Mouse (Mus musculus): ENCODE measurements around the gene Myh13. TPM values are rescaled to one million over a fixed set of nuclear protein-coding genes. Genes with fewer than 3 reads are reported as not detected.

Myh13 gene
- polyA plus RNA-seq (2016; fragmentation: Nextera tagmentation; extraction: Ambion mirVana) = 0.08 and 0.13 TPM in 2 replicates

DNA sequence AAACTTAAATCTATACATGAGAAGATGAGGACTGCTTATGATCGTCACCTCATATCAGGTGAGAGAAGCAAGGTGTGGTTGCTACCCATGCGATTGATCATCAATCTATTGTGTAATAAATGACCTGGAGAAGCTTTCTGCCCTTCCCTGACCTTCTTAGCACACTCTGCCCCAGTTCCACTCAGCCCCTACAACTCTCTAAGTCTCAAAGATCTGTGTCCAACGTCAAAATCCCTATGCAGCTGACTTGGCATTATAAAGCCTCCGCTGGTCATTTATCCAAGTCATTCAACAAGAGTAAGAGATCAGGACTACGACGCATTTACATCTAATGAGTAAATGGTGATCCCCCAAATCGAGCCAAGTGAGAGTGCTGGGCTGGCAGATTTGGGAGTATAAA lies at the start of gene Myh13:
Gene Myh13 (plus strand): TSS at position 301 of the 400 bp plus-strand sequence.
- Histone ChIP-seq H3K4me2 (no peak within 1 kb of the TSS), H3K36me3 (no peaks in the 10 kb centered on the region), H3K27ac (no peak within 1 kb of the TSS), H3K4me1 (replicated peaks) (0 out of 2 replicates have a peak, but pooled peaks cover under 1% of the 10 kb centered on the region), H3K4me3 (replicated peaks) (no peak within 1 kb of the TSS), H3K9me3 (no peaks in the 10 kb centered on the region), H3K27me3 (no peaks in the 10 kb centered on the region), H3K9ac (replicated peaks) (no peak within 1 kb of the TSS)
- no peak for ATAC-seq (ENCODE audit: insufficient number of reproducible peaks, insufficient read depth, low FRiP score, low TSS enrichment, low read depth)
- WGBS = 85% methylated on average over 7 of the region's 7 CpGs

DNA sequence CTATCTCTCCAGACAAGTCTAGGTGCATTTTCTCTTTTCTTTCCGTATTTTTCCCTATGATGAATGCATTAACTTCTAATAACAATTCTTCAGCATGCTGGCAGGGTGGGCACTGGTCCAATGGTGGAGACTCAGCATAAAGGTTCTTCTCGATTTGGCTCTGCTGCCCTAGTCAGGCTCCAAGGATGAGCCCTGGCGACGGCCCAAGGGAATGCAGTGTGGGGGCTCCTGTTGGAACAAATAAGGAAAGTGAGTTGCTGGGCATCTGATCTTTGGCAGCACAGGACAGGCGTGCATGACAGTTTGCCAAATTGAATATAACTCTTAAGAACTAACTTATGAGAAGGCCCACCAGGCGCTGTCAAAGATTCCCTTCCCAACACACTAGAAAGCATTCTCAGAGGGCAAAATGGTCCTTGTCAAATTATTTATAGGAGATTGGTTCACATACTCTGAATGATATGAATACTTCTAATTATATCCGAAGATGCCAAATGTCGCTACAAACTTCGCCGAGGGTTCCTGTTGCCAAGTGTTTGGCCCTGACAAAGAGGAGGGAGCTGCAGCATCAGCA lies 44.8 kb upstream of the Myh13 start, which contains the start of gene Myh8:
Gene Myh8 (plus strand): TSS at position 524 of the 574 bp plus-strand sequence.
- no peak for ATAC-seq (ENCODE audit: insufficient number of reproducible peaks, insufficient read depth, low FRiP score, low TSS enrichment, low read depth)
- H3K9ac ChIP-seq (replicated peaks) = no peak within 1 kb of the TSS

GRCm38 (mm10) chr11:67293440-67293839 lies 28.0 kb upstream of the Myh13 start:
- H3K4me1 ChIP-seq (replicated peaks) = no peaks in the 10 kb centered on the region
- no peaks in the 10 kb centered on the region for H3K36me3 ChIP-seq
- no peak overlapping the region for H3K9ac ChIP-seq (replicated peaks)
- H3K27ac ChIP-seq = no peak overlapping the region
- no peaks in the 10 kb centered on the region for H3K27me3 ChIP-seq
- 76% methylated on average over 1 of the region's 1 CpGs for WGBS
- no peak overlapping the region for H3K4me2 ChIP-seq
- 0 out of 2 replicates have a peak, but pooled peaks cover 4% of the 10 kb centered on the region for H3K9me3 ChIP-seq
- no peak for ATAC-seq (ENCODE audit: insufficient number of reproducible peaks, insufficient read depth, low FRiP score, low TSS enrichment, low read depth)
- no peak overlapping the region for H3K4me3 ChIP-seq (replicated peaks)

More for the DNA sequence above, 44.8 kb upstream of the Myh13 start, which contains the start of gene Myh8:
- H3K9me3 ChIP-seq = no peaks in the 10 kb centered on the region
- no peak within 1 kb of the TSS for H3K4me3 ChIP-seq (replicated peaks)
- no peak within 1 kb of the TSS for H3K27ac ChIP-seq
- H3K4me2 ChIP-seq = no peak within 1 kb of the TSS
- H3K4me1 ChIP-seq (replicated peaks) = no peaks in the 10 kb centered on the region
- 89% methylated on average over 10 of the region's 10 CpGs for WGBS
- H3K36me3 ChIP-seq = no peaks in the 10 kb centered on the region
- no peaks in the 10 kb centered on the region for H3K27me3 ChIP-seq

- Histone ChIP-seq H3K4me2 (no peak overlapping the region), H3K27me3 (no peaks in the 10 kb centered on the region), H3K9ac (replicated peaks) (no peak overlapping the region), H3K4me3 (replicated peaks) (no peak overlapping the region), H3K36me3 (no peaks in the 10 kb centered on the region), H3K27ac (no peak overlapping the region), H3K4me1 (replicated peaks) (no peaks in the 10 kb centered on the region; the same call in 1 of the 2 replicates), H3K9me3 (no peaks in the 10 kb centered on the region)
- ATAC-seq (ENCODE audit: insufficient number of reproducible peaks, insufficient read depth, low FRiP score, low TSS enrichment, low read depth) = no peak
- WGBS = 36% methylated on average over 15 of the region's 15 CpGs
Measured at GRCm38 (mm10) chr11:67313733-67314452, 7.6 kb upstream of the Myh13 start.

DNA sequence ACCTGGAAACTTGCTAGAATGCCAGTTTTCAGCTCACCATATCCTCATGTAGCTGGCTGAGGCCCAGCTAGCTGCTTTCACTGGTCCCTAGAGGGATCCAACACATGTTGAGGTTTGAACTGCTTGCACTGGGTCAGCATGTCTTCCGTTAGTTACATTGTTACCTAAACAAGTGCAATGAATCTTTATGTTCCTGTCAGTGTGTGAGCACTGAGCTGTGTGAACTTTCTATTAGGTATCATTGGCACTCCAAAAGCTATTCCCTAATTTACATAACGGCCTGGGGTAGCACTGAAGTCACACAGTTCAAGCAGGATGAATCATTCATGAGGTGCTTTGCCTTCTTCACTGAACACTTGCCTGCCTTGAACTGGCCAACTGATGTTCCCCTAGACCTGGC lies 5.1 kb downstream of the Myh13 start:
- no peak overlapping the region for H3K4me2 ChIP-seq
- no peaks in the 10 kb centered on the region for H3K36me3 ChIP-seq
- H3K9me3 ChIP-seq = no peaks in the 10 kb centered on the region
- H3K9ac ChIP-seq (replicated peaks) = no peak overlapping the region
- 60% methylated on average over 2 of the region's 2 CpGs for WGBS
- peaks cover 5% of the 10 kb centered on the region; the same call in 1 of the 2 replicates for H3K4me1 ChIP-seq (replicated peaks)
- no peaks in the 10 kb centered on the region for H3K27me3 ChIP-seq
- H3K4me3 ChIP-seq (replicated peaks) = no peak overlapping the region
- ATAC-seq (ENCODE audit: insufficient number of reproducible peaks, insufficient read depth, low FRiP score, low TSS enrichment, low read depth) = no peak
- H3K27ac ChIP-seq = no peak overlapping the region

GRCm38 (mm10) chr11:67344556-67344955 lies 23.1 kb downstream of the Myh13 start:
- Histone ChIP-seq H3K9ac (replicated peaks) (no peak overlapping the region), H3K4me1 (replicated peaks) (no peaks in the 10 kb centered on the region), H3K9me3 (no peaks in the 10 kb centered on the region), H3K27me3 (peaks cover 4% of the 10 kb centered on the region; the same call in 1 of the 2 replicates), H3K4me2 (no peak overlapping the region), H3K4me3 (replicated peaks) (no peak overlapping the region), H3K36me3 (no peaks in the 10 kb centered on the region), H3K27ac (no peak overlapping the region)
- WGBS = 75% methylated on average over 3 of the region's 3 CpGs
- no peak for ATAC-seq (ENCODE audit: insufficient number of reproducible peaks, insufficient read depth, low FRiP score, low TSS enrichment, low read depth)

GRCm38 (mm10) chr11:67345186-67345855 lies 23.9 kb downstream of the Myh13 start:
- no peaks in the 10 kb centered on the region for H3K36me3 ChIP-seq
- H3K9me3 ChIP-seq = no peaks in the 10 kb centered on the region
- H3K27ac ChIP-seq = no peak overlapping the region
- H3K4me2 ChIP-seq = no peak overlapping the region
- no peak overlapping the region for H3K9ac ChIP-seq (replicated peaks)
- no peak overlapping the region for H3K4me3 ChIP-seq (replicated peaks)
- WGBS = 69% methylated on average over 2 of the region's 2 CpGs
- H3K4me1 ChIP-seq (replicated peaks) = no peaks in the 10 kb centered on the region
- peaks cover 4% of the 10 kb centered on the region; the same call in 1 of the 2 replicates for H3K27me3 ChIP-seq
- no peak for ATAC-seq (ENCODE audit: insufficient number of reproducible peaks, insufficient read depth, low FRiP score, low TSS enrichment, low read depth)

GRCm38 (mm10) chr11:67345856-67346236 lies 24.4 kb downstream of the Myh13 start:
- H3K4me1 ChIP-seq (replicated peaks) = no peaks in the 10 kb centered on the region
- peaks cover 4% of the 10 kb centered on the region; the same call in 1 of the 2 replicates for H3K27me3 ChIP-seq
- no peak for ATAC-seq (ENCODE audit: insufficient number of reproducible peaks, insufficient read depth, low FRiP score, low TSS enrichment, low read depth)
- no peaks in the 10 kb centered on the region for H3K36me3 ChIP-seq
- H3K27ac ChIP-seq = no peak overlapping the region
- H3K4me3 ChIP-seq (replicated peaks) = no peak overlapping the region
- no peaks in the 10 kb centered on the region for H3K9me3 ChIP-seq
- no peak overlapping the region for H3K9ac ChIP-seq (replicated peaks)
- H3K4me2 ChIP-seq = no peak overlapping the region

DNA sequence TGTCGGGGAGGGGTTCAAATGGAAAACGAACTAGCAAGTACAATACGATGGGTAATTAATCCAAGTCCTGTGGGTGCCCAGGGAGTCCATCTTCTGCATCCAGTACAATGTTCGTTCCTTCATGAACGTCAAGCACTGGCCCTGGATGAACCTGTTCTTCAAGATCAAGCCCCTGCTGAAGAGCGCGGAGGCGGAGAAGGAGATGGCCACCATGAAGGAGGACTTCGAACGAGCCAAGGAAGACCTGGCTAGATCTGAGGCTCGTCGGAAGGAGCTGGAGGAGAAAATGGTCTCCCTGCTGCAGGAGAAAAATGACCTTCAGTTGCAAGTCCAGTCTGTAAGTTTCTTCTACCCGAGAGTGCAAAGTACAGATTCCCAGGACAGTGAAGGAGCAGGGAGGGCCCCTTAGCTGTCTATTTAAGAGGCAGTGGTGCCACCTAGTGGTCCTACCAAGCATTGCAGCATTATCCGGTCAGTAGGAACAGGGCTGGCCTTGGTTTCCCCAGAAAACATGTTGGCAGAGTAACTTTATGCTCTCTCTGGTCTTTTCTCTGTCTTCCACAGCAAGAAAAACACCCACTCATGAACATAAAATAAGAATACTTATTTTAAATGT lies 28.8 kb downstream of the Myh13 start:
- H3K36me3 ChIP-seq = no peaks in the 10 kb centered on the region
- no peaks in the 10 kb centered on the region for H3K9me3 ChIP-seq
- peaks cover 4% of the 10 kb centered on the region; the same call in 1 of the 2 replicates for H3K27me3 ChIP-seq
- H3K4me1 ChIP-seq (replicated peaks) = no peaks in the 10 kb centered on the region
- H3K4me2 ChIP-seq = no peak overlapping the region
- no peak for ATAC-seq (ENCODE audit: insufficient number of reproducible peaks, insufficient read depth, low FRiP score, low TSS enrichment, low read depth)
- H3K9ac ChIP-seq (replicated peaks) = no peak overlapping the region
- no peak overlapping the region for H3K27ac ChIP-seq
- WGBS = 53% methylated on average over 14 of the region's 14 CpGs
- no peak overlapping the region for H3K4me3 ChIP-seq (replicated peaks)

DNA sequence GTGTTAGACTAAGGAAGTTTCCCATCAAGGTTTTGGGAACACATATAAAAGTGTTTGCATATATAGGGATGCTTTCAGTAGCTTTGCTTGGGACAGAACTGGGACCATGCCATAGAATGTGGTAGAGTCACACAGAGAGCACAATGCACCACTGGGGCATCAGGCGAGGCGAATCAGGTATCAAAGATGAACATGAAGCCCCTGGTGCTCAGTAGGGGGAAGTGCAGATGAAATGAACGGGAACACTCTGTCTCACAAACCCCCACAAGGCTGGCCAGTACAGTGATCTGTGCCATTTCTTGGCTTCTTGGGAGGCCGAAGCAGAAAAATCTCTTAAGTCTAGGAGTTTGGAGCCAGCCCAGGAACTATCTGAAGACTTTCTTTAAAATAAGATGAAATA lies 31.6 kb downstream of the Myh13 start:
- WGBS = 56% methylated on average over 4 of the region's 4 CpGs
- Histone ChIP-seq H3K4me2 (no peak overlapping the region), H3K27ac (no peak overlapping the region), H3K27me3 (peaks cover 4% of the 10 kb centered on the region; the same call in 1 of the 2 replicates), H3K4me1 (replicated peaks) (no peaks in the 10 kb centered on the region), H3K9me3 (no peaks in the 10 kb centered on the region), H3K4me3 (replicated peaks) (no peak overlapping the region), H3K9ac (replicated peaks) (no peak overlapping the region), H3K36me3 (no peaks in the 10 kb centered on the region)
- ATAC-seq (ENCODE audit: insufficient number of reproducible peaks, insufficient read depth, low FRiP score, low TSS enrichment, low read depth) = no peak

GRCm38 (mm10) chr11:67358031-67358430 lies 36.6 kb downstream of the Myh13 start:
- ATAC-seq (ENCODE audit: insufficient number of reproducible peaks, insufficient read depth, low FRiP score, low TSS enrichment, low read depth) = no peak
- no peaks in the 10 kb centered on the region for H3K9me3 ChIP-seq
- WGBS = 74% methylated on average over 10 of the region's 10 CpGs
- no peaks in the 10 kb centered on the region for H3K27me3 ChIP-seq
- H3K4me3 ChIP-seq (replicated peaks) = no peak overlapping the region
- no peak overlapping the region for H3K9ac ChIP-seq (replicated peaks)
- no peak overlapping the region for H3K27ac ChIP-seq
- H3K4me1 ChIP-seq (replicated peaks) = no peaks in the 10 kb centered on the region
- H3K4me2 ChIP-seq = no peak overlapping the region
- H3K36me3 ChIP-seq = no peaks in the 10 kb centered on the region
